Mouse (Mus musculus): Measurements from ENCODE around the gene Slamf9. TPM values are rescaled to one million over a fixed set of nuclear protein-coding genes. Genes with fewer than 3 reads are reported as not detected.

Slamf9 gene
- polyA plus RNA-seq, 1 experiment from 2014 or later, result not detected

DNA sequence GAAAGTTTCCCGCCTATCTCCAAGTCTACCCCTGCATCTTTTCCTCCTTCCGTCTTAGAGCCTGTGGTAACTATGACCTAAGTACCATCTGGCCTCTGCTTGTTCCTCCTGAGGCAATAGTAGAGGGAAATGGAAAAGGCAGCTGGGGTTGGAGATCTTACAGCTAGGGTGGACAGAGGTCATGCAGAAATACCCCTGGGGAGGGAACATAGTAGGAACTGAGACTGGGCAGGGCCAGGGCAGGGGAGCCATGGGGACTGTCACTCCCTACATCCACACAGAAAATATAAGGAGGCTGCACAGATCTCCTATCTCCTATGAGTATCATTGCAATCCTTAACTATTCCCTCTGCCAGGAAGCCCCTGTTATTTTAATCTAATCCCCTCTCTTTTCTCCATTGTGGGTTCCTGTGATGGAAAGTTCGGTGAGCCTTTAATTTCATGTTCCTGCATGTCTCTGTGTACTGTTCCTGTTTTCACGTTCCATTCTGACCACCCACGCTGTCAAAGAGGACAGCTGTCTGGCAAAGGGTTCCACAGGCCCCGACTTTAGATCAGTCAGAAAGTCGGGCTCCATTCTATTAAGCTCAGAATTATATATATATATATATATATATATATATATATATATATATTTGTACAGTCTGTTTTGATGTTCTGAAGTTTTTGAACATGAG, 19.0 kb upstream of the Slamf9 start:
- Histone ChIP-seq H3K27me3 (replicated peaks; ENCODE audit: control insufficient read depth, insufficient read depth, low read length) (no peaks in the 10 kb centered on the region), H3K36me3 (ENCODE audit: control insufficient read depth, insufficient read depth) (no peaks in the 10 kb centered on the region), H3K9ac (replicated peaks; ENCODE audit: low read depth, low read length) (no peak overlapping the region), H3K4me1 (replicated peaks; ENCODE audit: control insufficient read depth, insufficient read depth, low read length) (no peaks in the 10 kb centered on the region), H3K27ac (ENCODE audit: low read length) (no peak overlapping the region), H3K9me3 (ENCODE audit: control insufficient read depth, low read length) (no peaks in the 10 kb centered on the region), H3K4me2 (ENCODE audit: low read length) (no peak overlapping the region), H3K4me3 (replicated peaks; ENCODE audit: low read length) (no peak overlapping the region)
- WGBS, result 73% methylated on average over 7 of the region's 7 CpGs
- ATAC-seq, result no peak

DNA sequence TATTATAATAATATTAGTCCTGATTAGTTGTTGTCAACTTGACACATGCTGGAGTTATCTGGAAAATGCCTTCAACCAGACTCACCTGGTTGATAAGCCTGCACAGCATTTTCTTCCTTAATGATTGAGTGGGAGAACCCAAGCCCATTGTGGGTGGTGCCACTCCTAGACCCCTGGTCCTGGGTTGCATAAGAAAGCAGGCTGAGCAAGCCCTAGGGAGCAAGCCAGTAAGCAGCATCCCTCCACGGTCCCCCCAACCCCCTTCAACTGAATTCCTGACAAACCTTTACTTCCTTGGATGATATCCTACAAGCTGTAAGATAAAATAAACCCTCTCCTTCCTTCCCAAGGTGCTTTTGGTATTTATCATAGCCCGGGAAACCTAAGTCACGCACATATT, 18.0 kb upstream of the Slamf9 start:
- Histone ChIP-seq H3K27me3 (replicated peaks; ENCODE audit: control insufficient read depth, insufficient read depth, low read length) (no peaks in the 10 kb centered on the region), H3K27ac (ENCODE audit: low read length) (no peak overlapping the region), H3K36me3 (ENCODE audit: control insufficient read depth, insufficient read depth) (no peaks in the 10 kb centered on the region), H3K9ac (replicated peaks; ENCODE audit: low read depth, low read length) (no peak overlapping the region), H3K4me3 (replicated peaks; ENCODE audit: low read length) (no peak overlapping the region), H3K4me1 (replicated peaks; ENCODE audit: control insufficient read depth, insufficient read depth, low read length) (no peaks in the 10 kb centered on the region), H3K9me3 (ENCODE audit: control insufficient read depth, low read length) (no peaks in the 10 kb centered on the region), H3K4me2 (ENCODE audit: low read length) (no peak overlapping the region)
- ATAC-seq, result no peak
- WGBS, result 94% methylated on average over 3 of the region's 3 CpGs

GRCm38 (mm10) chr1:172458041-172458440, 17.1 kb upstream of the Slamf9 start:
- Histone ChIP-seq H3K9ac (replicated peaks; ENCODE audit: low read depth, low read length) (no peak overlapping the region), H3K27me3 (replicated peaks; ENCODE audit: control insufficient read depth, insufficient read depth, low read length) (no peaks in the 10 kb centered on the region), H3K4me1 (replicated peaks; ENCODE audit: control insufficient read depth, insufficient read depth, low read length) (no peaks in the 10 kb centered on the region), H3K9me3 (ENCODE audit: control insufficient read depth, low read length) (no peaks in the 10 kb centered on the region), H3K36me3 (ENCODE audit: control insufficient read depth, insufficient read depth) (no peaks in the 10 kb centered on the region), H3K4me3 (replicated peaks; ENCODE audit: low read length) (no peak overlapping the region), H3K27ac (ENCODE audit: low read length) (no peak overlapping the region), H3K4me2 (ENCODE audit: low read length) (no peak overlapping the region)
- 83% methylated on average over 3 of the region's 3 CpGs for WGBS
- ATAC-seq, result no peak

DNA sequence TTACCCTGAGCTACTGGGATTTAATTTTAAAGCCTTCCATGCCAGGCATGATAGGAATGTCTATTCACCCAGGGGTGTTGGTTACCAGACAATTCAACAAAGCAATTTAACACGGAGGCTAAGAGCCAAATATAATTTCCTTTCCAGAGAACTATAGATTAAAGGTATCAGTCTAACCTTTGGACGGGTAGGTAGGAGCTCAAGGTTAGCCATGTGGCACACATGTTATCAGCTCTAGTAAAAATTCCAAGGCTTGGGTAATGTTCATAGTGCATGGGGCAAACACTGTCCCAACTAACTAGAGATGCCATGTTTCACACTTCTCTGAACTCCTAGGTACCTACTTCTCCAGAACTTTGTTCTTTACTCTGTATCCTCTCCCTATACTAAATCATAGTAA, 13.6 kb upstream of the Slamf9 start:
- WGBS, result 75% methylated on average over 2 of the region's 2 CpGs
- Histone ChIP-seq H3K27ac (ENCODE audit: low read length) (no peak overlapping the region), H3K4me3 (replicated peaks; ENCODE audit: low read length) (no peak overlapping the region), H3K9me3 (ENCODE audit: control insufficient read depth, low read length) (no peaks in the 10 kb centered on the region), H3K4me2 (ENCODE audit: low read length) (no peak overlapping the region), H3K27me3 (replicated peaks; ENCODE audit: control insufficient read depth, insufficient read depth, low read length) (no peaks in the 10 kb centered on the region), H3K9ac (replicated peaks; ENCODE audit: low read depth, low read length) (no peak overlapping the region), H3K4me1 (replicated peaks; ENCODE audit: control insufficient read depth, insufficient read depth, low read length) (no peaks in the 10 kb centered on the region), H3K36me3 (ENCODE audit: control insufficient read depth, insufficient read depth) (no peaks in the 10 kb centered on the region)
- ATAC-seq, result no peak

GRCm38 (mm10) chr1:172462534-172462933, 12.6 kb upstream of the Slamf9 start:
- Histone ChIP-seq H3K27me3 (replicated peaks; ENCODE audit: control insufficient read depth, insufficient read depth, low read length) (no peaks in the 10 kb centered on the region), H3K4me2 (ENCODE audit: low read length) (no peak overlapping the region), H3K36me3 (ENCODE audit: control insufficient read depth, insufficient read depth) (no peaks in the 10 kb centered on the region), H3K27ac (ENCODE audit: low read length) (no peak overlapping the region), H3K4me3 (replicated peaks; ENCODE audit: low read length) (no peak overlapping the region), H3K4me1 (replicated peaks; ENCODE audit: control insufficient read depth, insufficient read depth, low read length) (no peaks in the 10 kb centered on the region), H3K9me3 (ENCODE audit: control insufficient read depth, low read length) (no peaks in the 10 kb centered on the region), H3K9ac (replicated peaks; ENCODE audit: low read depth, low read length) (no peak overlapping the region)
- ATAC-seq, result no peak
- 85% methylated on average over 3 of the region's 3 CpGs for WGBS

DNA sequence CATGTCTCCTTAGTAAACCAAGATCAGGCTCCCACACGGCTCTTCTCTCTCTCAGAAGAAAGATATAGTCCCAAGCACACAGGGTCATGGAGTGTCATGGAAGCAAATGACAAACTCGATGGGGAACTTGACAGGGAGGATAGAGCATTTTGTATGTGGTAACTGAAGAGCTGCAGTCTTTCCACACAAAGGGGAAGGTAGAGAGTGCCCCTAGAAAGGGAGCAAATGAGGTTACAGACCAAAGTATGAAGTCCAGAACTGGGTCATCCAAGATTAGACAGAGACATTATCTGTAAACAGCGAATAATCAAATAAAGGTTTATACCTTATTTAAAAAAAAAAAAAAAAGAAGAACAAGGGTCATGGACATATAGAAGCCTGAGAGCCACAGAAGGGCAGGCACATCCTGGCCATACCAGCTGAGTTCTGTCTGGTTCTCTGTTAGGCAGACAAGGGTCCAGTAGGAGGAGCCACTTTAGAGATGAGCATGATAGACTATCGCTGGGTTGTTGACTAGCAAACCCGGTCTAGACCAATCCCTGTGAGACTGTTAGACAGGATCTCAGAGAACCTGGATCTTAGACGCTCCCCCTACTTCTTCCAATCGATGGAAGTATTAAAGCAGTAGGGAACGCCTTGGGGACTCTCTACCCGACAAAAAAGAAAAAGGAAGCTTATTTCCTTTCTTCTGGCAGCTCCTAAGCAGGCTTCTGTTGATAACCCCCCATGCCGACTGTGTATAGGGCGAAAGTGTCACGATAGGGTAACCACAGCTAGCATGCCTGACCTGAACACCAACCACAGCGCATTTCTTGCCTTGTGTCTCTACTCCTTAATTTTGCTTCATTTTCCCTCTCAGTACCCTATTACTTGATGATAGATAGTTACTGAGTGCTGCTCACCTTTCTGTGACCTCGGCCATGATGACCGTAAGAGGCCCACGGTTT, 11.5 kb upstream of the Slamf9 start:
- no peak overlapping the region for H3K4me2 ChIP-seq (ENCODE audit: low read length)
- H3K9ac ChIP-seq (replicated peaks; ENCODE audit: low read depth, low read length), result no peak overlapping the region
- no peaks in the 10 kb centered on the region for H3K27me3 ChIP-seq (replicated peaks; ENCODE audit: control insufficient read depth, insufficient read depth, low read length)
- H3K9me3 ChIP-seq (ENCODE audit: control insufficient read depth, low read length), result no peaks in the 10 kb centered on the region
- no peaks in the 10 kb centered on the region for H3K36me3 ChIP-seq (ENCODE audit: control insufficient read depth, insufficient read depth)
- ATAC-seq, result no peak
- no peak overlapping the region for H3K4me3 ChIP-seq (replicated peaks; ENCODE audit: low read length)
- no peaks in the 10 kb centered on the region for H3K4me1 ChIP-seq (replicated peaks; ENCODE audit: control insufficient read depth, insufficient read depth, low read length)
- WGBS, result 93% methylated on average over 16 of the region's 16 CpGs
- H3K27ac ChIP-seq (ENCODE audit: low read length), result no peak overlapping the region

DNA sequence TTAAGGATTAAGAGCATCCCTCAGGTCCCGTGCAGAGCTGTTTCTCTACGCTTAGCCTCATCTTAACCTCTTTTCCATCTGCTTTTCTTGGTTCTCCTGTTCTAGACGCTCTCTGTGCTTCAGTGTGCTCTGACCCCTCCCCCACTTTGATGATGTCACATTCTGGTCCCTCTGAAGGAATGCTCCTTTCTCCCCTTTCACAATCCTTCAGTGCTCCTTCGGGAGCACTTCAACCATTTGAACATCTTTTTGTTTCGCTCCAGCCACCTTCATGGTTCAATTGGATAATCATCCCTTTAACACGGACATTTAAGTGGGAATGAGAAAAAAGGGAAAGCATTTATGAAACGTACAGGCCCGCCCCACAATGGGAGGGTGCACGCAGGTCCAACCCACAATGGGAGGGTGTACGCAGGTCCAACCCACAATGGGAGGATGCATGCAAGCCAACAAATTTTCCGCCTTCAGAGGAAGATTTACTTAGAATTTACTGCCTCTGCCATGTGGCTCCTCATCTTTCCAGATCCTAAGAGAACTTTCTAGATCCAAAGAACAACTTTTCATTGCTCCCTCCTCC, 6.8 kb upstream of the Slamf9 start:
- Histone ChIP-seq H3K36me3 (ENCODE audit: control insufficient read depth, insufficient read depth) (no peaks in the 10 kb centered on the region), H3K9ac (replicated peaks; ENCODE audit: low read depth, low read length) (no peak overlapping the region), H3K4me2 (ENCODE audit: low read length) (no peak overlapping the region), H3K9me3 (ENCODE audit: control insufficient read depth, low read length) (no peaks in the 10 kb centered on the region), H3K4me3 (replicated peaks; ENCODE audit: low read length) (no peak overlapping the region), H3K27me3 (replicated peaks; ENCODE audit: control insufficient read depth, insufficient read depth, low read length) (no peaks in the 10 kb centered on the region), H3K27ac (ENCODE audit: low read length) (no peak overlapping the region), H3K4me1 (replicated peaks; ENCODE audit: control insufficient read depth, insufficient read depth, low read length) (no peaks in the 10 kb centered on the region)
- WGBS, result 77% methylated on average over 11 of the region's 11 CpGs
- no peak for ATAC-seq

DNA sequence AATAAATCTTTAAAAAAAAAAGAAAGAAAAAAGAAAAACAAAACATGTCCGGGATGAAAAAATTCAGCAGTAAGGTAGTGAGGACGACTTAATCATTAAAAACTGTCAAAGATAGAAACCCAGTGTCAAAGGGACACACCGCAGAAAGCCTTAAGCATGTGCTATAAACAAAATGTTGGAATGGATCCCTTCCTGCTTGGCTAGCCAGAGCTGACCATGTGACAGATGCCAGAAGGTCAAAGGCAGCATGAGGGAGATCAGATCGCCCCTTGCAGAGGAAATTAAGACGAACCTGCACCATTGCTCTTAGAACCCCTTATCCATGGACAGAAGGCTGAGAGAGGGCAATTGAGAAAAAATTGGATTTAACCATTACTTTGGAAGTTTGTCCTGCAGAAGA, 5.8 kb upstream of the Slamf9 start:
- WGBS, result 94% methylated on average over 5 of the region's 5 CpGs
- H3K9ac ChIP-seq (replicated peaks; ENCODE audit: low read depth, low read length), result no peak overlapping the region
- no peaks in the 10 kb centered on the region for H3K9me3 ChIP-seq (ENCODE audit: control insufficient read depth, low read length)
- no peak overlapping the region for H3K27ac ChIP-seq (ENCODE audit: low read length)
- H3K27me3 ChIP-seq (replicated peaks; ENCODE audit: control insufficient read depth, insufficient read depth, low read length), result no peaks in the 10 kb centered on the region
- ATAC-seq, result no peak
- H3K4me1 ChIP-seq (replicated peaks; ENCODE audit: control insufficient read depth, insufficient read depth, low read length), result no peaks in the 10 kb centered on the region
- H3K36me3 ChIP-seq (ENCODE audit: control insufficient read depth, insufficient read depth), result no peaks in the 10 kb centered on the region
- H3K4me3 ChIP-seq (replicated peaks; ENCODE audit: low read length), result no peak overlapping the region
- H3K4me2 ChIP-seq (ENCODE audit: low read length), result no peak overlapping the region

GRCm38 (mm10) chr1:172469810-172470448, 5.2 kb upstream of the Slamf9 start:
- no peaks in the 10 kb centered on the region for H3K36me3 ChIP-seq (ENCODE audit: control insufficient read depth, insufficient read depth)
- H3K4me3 ChIP-seq (replicated peaks; ENCODE audit: low read length), result no peak overlapping the region
- 73% methylated on average over 8 of the region's 8 CpGs for WGBS
- no peak overlapping the region for H3K4me2 ChIP-seq (ENCODE audit: low read length)
- no peaks in the 10 kb centered on the region for H3K27me3 ChIP-seq (replicated peaks; ENCODE audit: control insufficient read depth, insufficient read depth, low read length)
- no peak overlapping the region for H3K9ac ChIP-seq (replicated peaks; ENCODE audit: low read depth, low read length)
- H3K9me3 ChIP-seq (ENCODE audit: control insufficient read depth, low read length), result no peaks in the 10 kb centered on the region
- no peak overlapping the region for H3K27ac ChIP-seq (ENCODE audit: low read length)
- H3K4me1 ChIP-seq (replicated peaks; ENCODE audit: control insufficient read depth, insufficient read depth, low read length), result no peaks in the 10 kb centered on the region
- ATAC-seq, result no peak

Data from forebrain, embryonic 16.5 days (tissue).